Mouse (Mus musculus) thymus, adult 18-20 months (tissue): ENCODE measurements around the gene Timm17b.
A peak's percentile ranks its signal among the peaks of the same experiment; 100 is the strongest.
"Not testable (repeated sequence)": the region's sequence is repeated elsewhere in the genome, so short reads cannot be mapped to it uniquely, and the experiment has no call there.

Experiments
- DNase-seq, 2 experiments: peaks; one replicate each; pipeline ENCODE4 v3.0.0; 2022; ENCODE audit warnings: mixed read lengths in 2 of 2

Timm17b gene

DNA sequence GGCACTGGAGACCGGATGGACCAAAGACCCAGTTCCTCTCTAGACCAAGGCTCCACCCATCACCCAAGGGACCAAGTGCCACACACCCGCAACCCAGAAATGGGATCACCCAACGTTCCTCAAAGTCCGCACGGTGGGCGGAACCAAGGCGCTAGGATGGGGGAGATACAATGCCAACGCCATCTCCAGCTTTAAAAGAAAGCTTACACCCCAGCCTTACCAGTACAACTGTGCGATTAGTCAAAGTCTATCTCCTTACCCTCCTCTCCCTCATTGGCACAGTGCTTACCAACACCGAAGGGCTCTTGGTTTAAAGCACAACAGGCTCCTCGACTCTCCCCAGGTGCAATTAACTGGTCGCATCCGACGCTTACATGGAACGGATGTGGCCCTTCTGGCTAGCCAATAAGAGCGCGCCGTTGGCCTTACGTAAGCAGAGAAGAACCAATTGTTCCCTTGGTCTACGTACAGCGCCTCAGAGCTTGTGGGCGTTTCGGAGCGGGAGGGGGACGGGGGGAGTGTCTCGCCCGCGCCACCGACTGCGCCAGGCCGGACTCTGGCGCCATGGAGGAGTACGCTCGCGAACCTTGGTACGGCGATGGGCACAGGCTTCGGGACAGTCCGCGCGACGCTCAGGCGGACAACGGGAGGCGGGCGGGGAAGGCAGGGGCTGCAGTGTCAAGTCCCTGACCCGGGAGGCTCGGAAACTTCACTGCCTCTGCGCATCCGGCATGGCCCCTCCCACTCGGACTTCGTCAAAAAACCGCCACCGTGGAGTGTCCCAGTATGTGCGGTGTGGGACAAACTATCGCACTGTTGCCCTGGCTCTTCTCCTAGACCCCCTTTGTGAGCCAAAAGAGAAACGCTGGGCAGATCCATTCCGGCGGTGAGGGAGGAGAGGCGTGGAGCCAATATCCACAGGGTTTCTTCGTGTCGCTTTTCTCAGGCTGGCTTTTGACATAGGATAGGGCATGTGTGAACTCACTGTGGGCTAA lies at the start of gene Timm17b, which contains the start of gene Pqbp1:
TSS of gene Timm17b (plus strand) at position 478 of the 995 bp plus-strand sequence.
TSS of gene Pqbp1 (minus strand) at position 390 of the 995 bp plus-strand sequence.
- DNase-seq, result peak; percentile 80 to 86

DNA sequence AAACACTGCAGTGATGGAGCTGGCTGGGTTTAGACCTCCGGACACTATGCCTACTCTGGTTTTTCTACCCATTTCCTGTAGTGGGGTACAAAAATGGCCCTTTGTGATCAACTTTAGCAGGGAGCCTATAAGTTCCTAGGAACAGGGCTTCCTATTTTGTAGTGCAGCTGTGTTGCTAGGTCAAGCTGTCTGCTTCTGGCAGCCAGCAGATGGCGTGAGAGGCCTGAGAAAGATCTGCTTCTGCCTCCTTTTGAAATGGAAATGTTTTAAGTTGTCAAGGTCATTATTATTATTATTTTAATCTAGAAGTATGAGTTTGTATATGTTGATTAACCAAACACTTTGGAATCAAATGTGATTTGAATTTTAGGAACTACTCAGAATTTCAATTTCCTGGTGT lies 44.6 kb upstream of the Timm17b start:
- no peak for DNase-seq

- no peak for DNase-seq
These were observed 39.9 kb upstream of the Timm17b start for GRCm38 (mm10) chrX:7859191-7859753.

DNA sequence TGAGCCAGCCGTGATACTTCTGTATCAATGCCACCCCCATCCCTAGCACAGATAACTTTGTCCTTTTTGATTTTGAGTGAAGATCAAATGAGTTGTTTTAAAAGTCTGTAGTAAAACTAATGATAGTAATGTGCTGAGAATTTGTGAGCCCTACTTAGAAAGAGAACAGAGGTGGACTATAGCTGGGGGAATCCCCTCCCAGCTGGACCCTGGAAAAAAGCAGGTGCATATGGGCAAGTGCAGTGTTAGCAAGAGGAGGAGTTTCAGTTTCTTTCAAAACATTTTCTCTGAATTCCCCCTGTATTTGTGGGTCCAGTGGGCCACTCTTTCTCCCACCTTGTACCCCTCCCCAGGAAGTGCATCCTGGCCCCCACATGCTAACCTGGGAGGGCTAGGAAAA lies 36.0 kb upstream of the Timm17b start:
- no peak for DNase-seq

GRCm38 (mm10) chrX:7864551-7864950 lies 34.6 kb upstream of the Timm17b start:
- no peak for DNase-seq

DNA sequence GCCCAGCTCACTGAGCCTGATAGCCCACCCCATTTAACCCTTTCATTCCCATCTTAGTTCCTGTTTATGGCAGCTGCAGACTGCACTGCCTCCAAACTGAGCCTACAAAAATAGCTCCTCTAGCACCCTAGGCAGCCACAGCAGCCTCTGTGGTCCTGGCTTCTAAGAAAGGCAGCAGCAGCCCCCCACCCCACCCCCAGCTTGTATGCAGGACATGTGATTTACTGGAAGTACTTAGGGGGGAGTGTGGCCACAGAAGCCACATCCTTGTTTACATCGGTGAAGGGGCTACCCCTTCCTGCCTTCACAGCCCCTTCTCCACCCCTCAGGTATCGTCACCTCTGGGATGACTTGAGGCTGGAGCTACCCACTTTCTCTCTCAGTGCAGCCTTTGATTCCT lies 33.8 kb upstream of the Timm17b start:
- DNase-seq, result no peak

DNA sequence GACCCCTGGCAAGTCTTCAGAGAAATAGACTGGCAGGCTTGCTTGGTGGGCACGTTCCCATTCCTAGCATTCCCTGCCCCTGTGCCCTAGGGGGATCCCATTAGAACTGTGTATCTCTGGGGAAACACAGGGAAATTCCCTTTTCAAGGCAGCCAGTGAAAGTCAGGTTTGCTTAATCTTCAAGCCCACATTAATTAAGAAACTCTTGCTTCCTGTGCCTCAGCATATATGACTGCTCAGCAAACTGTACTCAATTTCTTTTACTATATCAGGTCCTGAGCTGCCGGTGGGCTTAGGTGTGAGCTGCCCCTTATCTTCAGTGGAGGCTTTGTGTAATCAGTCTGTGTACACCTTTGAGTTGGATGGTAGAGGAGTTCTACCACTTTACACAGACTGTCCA lies 33.4 kb upstream of the Timm17b start:
- DNase-seq, result no peak

DNA sequence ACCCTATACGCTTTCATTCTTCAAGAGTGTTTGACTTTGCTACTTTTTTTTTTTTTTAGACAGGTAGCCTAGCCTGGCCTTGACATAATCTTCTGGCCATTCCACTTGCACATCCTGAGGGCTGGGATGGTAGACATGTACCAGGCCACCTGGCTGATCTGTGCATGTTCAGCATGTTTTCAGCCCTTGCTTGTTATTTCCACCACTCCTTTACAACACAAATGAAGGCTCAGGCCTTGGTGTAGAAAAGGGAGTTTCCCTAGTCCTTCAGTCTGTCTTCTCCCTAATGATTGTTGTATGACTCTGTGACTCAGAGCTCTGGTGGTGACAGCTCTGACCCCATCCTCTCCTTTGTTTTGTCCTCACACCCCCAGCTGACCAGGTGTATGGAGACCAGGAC lies 32.0 kb upstream of the Timm17b start:
- no peak for DNase-seq

DNA sequence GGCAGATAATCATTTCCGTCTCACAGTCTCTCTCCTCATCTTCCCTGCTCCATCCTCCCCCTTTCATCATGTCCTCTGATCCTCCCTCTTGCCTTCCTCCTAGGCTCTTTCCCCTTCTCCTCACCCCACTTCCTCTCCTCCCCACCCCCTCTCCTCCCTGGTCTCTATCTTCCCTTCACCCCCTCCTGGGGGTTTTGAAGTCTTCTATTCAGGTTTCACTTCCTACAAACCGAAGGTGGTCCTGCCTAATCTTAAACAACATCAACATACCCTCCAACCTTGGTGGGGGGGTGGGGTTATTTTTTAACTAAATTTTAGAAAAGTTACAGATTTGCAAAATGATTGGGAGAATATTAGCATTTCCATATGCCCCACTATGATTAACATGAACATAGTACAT lies 30.7 kb upstream of the Timm17b start:
- no peak for DNase-seq

DNA sequence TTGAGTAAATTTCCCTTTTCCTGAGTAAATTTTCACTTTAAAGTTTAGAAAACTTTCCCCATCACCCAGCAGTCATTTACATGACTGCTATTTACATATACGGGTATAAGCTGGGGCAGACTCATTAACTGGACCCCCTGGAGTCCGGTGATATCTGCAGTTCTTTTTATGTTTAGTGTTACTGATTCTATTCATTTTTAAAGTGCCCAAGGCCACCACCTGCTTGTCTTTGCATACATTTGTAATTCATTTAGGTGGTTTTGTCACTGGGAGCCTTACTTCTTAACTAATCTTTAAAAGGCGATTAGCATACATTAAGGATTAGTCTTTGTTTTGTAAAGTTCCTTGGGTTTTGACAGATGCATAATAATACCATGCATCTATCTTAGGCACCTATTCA lies 29.3 kb upstream of the Timm17b start:
- no peak for DNase-seq

DNA sequence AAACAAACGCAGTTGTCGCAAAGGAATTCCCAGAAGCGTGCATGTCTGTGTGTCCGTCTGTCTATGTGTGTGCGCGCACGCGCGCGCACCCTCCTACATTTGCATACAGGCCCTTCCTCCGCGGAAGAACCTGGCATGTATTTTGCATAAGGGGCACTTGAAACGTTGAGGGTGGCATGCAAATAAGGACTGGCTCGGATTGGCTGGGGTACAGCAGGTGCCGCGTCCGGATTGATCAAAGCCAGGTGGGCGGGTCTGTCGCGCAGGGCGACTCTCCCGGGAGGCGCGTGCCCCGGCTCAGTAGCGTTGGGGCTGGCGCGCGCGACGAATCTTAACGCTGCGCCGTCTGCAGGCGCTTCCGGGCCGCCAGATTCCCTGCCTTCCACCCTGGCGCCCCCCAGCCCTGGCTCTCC lies 21.1 kb upstream of the Timm17b start, which contains the start of gene Pim2:
TSS of gene Pim2 (plus strand) at position 256 of the 413 bp plus-strand sequence.
- peak; percentile 81 to 89 for DNase-seq

DNA sequence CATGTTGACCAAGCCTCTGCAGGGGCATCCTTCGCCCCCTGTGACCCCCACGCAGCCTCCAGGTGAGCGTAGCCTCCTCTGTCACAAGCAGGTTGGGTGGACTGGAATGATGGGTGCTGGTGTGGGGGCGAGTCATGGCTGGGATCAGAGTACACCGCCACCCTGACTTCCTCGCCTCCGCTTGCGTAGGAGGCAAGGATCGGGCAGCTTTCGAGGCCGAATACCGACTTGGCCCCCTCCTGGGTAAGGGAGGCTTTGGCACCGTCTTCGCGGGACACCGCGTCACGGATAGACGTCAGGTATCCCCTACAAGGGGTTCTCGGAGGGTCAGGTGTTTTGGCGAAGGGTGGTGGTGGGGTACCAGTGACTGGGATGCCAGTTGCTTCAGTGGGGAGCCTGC lies 20.7 kb upstream of the Timm17b start:
- DNase-seq, result no peak

DNA sequence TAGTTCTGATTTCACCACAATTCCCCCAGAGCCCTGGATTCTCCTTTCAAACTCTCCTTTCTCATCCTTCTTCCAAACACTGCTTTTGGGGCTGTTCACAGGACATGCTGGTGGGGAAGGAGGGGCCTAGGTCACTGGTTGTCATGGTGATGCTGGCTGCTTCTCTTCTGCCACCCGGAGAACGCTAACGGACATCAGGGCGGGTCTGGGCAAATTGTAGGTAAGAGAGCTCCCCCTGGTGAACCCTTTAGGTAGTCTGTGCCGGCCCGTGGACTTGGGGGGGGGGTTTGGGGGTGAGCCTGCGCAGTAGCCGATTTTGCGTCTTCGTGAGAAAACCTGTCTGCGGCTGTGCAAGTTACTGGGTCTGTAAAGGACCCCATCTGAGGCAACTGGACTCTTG lies 19.3 kb upstream of the Timm17b start:
- peak in 1 of 2 experiments; percentile 48 for DNase-seq

DNA sequence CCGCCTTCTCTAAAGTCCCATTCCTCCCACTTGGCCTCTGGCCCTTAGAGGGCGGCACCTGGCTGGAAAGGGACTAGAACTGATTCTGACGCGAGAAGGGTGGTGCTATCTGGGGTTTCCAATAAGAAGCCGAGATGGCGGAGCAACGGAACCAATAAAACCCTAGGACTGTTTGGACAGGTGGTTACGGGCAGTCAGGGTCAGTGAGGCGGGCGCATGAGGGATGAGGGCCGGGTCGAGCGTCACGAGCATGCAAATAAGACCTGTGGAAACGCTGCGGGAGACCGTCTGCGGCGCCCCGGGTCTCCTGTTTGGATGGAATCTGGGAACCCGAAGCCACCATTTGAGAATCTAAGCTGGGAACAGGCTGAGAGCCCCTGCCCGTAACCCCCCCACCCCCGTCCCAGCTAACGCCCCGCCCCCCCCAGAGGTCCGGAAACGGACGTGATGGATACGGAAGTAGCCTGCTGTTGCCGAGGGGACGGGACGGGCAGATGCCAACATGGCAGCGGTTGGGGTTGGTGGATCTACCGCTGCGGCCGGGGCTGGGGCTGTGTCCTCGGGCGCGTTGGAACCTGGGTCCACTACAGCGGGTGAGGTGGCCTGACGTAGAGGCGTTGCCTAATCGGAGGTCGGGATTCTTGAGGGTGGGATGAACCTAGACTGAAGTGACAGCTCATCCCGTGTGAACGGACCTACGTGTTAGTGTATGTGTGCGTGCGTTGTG lies 15.2 kb upstream of the Timm17b start, which contains the start of gene Slc35a2:
TSS of gene Slc35a2 (plus strand) at position 188 of the 727 bp plus-strand sequence.
- peak; percentile 44 to 56 for DNase-seq

DNA sequence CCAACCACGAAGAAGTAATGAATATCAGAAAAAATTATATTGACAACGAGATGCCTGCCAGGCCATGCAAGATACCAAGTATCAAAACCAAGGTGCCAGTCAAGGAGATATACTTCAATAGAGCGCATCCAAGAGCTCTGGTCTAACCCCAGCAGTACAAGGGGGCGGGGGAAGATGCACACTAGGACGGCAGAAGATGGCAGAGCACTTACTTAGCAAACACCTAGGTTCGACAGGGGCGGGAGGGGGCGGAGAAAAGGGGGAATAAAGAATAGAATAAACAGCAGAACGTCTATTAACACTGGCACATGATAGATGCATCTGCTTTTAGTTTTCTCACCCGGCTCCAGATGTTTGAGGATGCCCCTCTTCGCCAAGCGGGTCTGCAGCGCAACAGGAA lies 946 bp upstream of the Timm17b start:
- no peak for DNase-seq

DNA sequence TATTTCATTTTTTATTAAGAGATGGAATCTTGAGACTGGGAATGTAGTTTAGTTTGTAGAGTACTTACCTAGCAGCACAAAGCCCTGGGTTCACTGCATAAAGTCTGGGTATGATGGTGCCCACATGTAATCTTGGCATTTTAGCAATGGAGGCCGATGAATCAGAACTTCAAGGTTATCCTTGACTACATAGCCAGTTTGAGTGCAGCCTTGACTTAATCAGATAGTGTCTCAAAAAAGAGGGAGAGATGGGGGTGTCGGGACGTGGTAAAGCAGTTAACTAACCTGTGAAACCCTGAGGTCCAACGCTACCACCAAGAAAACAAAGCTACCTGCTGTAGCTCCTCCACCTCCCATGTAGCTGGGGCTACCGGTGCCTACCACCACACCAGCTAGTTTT lies 5.3 kb downstream of the Timm17b start:
- no peak for DNase-seq

- no peak for DNase-seq
These were observed 8.6 kb downstream of the Timm17b start, which contains the start of gene Gm10491 for GRCm38 (mm10) chrX:7907735-7908134. Gene Gm10491, minus strand, starts transcription at chrX:7907835.

DNA sequence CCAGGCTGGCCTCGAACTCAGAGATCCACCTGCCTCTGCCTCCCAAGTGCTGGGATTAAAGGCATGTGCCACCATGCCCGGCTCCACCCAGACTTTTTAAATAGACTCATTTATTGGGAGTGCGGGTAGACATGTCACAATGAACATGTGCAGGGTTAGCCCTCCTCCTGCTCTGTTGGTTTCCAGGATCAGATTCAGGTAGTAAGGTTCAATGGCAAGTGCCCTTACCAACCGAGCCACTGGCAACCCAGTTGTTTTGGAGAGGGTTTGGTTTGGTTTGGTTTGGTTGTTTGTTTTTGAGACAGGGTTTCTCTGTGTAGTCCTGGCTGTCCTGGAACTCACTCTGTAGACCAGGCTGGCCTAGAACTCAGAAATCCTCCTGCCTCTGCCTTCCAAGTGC lies 10.1 kb downstream of the Timm17b start, which contains the start of gene Gm10490:
TSS of gene Gm10490 (plus strand) at position 301 of the 400 bp plus-strand sequence.
- not testable (repeated sequence) for DNase-seq

- no peak for DNase-seq
These were observed 11.3 kb downstream of the Timm17b start for GRCm38 (mm10) chrX:7910473-7910872.

- DNase-seq, result peak in 1 of 2 experiments; percentile 20
These were observed 16.5 kb downstream of the Timm17b start for GRCm38 (mm10) chrX:7915669-7916068.

GRCm38 (mm10) chrX:7917960-7918359 lies 18.8 kb downstream of the Timm17b start:
- DNase-seq, result not testable (repeated sequence)

DNA sequence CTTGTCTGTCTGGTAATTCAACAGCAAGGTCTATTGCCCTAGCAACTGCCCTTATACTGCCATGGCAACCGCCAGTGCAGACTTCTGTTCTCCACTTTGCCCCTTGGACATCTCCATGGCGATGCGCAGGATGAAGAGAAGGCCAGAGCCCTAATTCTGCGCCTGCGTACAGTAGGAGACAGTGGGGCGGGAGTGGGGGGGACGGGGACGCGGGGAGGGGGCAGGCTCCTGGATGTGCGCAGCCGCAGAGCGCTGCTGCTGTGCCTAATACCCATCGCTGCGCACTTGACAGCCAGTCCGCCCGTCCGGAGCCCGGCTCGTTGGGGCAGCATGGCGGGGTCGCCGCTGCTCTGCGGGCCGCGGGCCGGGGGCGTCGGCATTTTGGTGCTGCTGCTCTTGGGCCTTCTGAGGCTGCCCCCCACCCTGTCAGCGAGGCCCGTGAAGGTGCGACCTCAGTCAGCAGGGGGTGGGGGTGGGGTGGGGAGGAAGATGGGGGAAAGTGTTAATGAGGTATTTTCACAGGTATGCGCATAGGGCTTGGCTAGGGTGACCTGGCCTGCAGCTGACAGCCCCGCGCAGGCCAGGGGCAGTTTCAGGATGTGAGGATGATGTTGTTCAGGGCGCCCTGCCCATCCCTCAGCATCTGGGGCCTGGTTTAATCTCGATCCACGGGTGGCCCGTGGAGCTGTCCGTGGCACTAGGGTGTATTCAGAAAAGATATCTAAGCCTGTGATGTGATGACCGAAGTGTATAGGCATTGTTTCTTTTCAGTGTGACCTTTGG lies 20.6 kb downstream of the Timm17b start, which contains the start of gene Pcsk1n:
TSS of gene Pcsk1n (plus strand) at position 222 of the 783 bp plus-strand sequence.
- DNase-seq, result no peak
